Mouse (Mus musculus): ENCODE measurements around the gene Otop3.

Otop3 gene

GRCm38 (mm10) chr11:115318245-115319027, 16.1 kb upstream of the Otop3 start:
- DNase-seq (ENCODE audit: low read depth) = no peak

GRCm38 (mm10) chr11:115319704-115320383, 14.7 kb upstream of the Otop3 start:
- DNase-seq (ENCODE audit: low read depth) = no peak

GRCm38 (mm10) chr11:115321906-115322693, 12.4 kb upstream of the Otop3 start, which contains the start of gene Ush1g:
Gene Ush1g (minus strand): TSS chr11:115322041.
- DNase-seq (ENCODE audit: low read depth) = peak; percentile 81

GRCm38 (mm10) chr11:115323354-115323753, 11.2 kb upstream of the Otop3 start:
- no peak for DNase-seq (ENCODE audit: low read depth)

- no peak for DNase-seq (ENCODE audit: low read depth)
These were observed 7.8 kb upstream of the Otop3 start for GRCm38 (mm10) chr11:115326730-115327129.

- no peak for DNase-seq (ENCODE audit: low read depth)
These were observed 5.2 kb upstream of the Otop3 start for GRCm38 (mm10) chr11:115329339-115329738.

- no peak for DNase-seq (ENCODE audit: low read depth)
These were observed 692 bp downstream of the Otop3 start for GRCm38 (mm10) chr11:115335223-115335622.

DNA sequence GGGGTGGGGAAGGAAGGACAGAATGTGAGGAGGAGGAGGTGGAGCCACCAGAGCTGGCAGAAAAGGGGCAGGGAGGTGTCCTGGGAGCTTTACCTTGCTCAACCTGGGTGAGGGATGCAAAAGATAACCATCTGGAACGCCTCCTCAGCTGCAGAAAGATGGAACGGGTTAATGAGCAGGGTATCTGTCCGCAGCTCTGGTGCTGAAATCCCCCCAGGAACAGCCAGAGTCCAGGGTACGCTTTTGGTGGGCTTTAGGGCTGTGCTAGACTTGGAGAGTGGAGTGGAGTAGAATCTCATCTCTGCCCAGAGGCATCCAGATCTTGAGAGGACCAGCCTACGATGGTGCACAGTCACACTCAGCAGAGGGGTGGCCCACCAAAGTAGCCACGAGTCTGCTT, 1.6 kb downstream of the Otop3 start:
- DNase-seq (ENCODE audit: low read depth) = no peak

GRCm38 (mm10) chr11:115337350-115337749, 2.8 kb downstream of the Otop3 start:
- DNase-seq (ENCODE audit: low read depth) = no peak

DNA sequence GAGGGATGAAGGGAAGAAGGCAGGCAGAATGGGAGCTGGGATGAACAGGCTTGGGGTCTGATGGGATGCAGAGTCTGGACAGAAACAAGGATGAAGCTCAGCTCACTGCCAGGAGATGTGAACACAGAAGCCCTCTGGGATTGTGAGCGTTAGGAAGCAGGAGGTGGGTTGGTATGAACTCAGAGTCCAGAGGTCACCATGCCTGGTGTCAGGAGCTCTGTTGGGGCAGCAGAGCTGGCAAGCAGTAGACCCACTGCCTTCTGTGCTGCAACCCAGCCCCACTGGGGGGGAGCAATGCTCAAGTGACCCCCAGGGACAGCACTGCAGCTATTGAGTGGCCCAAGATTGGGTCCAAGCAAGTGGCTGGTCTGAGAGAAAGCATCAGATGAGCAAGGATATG, 3.3 kb downstream of the Otop3 start:
- DNase-seq (ENCODE audit: low read depth) = no peak

DNA sequence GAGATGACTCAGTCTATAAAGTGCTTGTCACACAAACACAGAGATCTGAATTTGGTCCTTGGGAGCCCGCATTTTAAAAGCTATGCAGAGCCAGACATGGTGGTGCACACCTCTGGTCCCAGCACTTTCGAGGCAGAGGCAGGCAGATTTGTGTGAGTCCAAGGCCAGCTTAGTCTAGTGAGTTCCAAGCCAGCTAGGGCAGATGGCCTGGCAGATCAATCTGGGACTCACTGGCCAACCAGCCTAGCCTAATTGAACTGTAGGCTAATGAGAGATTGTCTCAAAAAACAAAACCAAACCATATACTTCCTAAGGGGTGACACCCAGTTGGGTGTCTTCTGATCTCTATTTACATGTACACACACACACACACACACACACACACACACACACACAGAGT, 6.7 kb downstream of the Otop3 start:
- DNase-seq (ENCODE audit: low read depth) = no peak

GRCm38 (mm10) chr11:115341866-115342265, 7.3 kb downstream of the Otop3 start:
- no peak for DNase-seq (ENCODE audit: low read depth)

DNA sequence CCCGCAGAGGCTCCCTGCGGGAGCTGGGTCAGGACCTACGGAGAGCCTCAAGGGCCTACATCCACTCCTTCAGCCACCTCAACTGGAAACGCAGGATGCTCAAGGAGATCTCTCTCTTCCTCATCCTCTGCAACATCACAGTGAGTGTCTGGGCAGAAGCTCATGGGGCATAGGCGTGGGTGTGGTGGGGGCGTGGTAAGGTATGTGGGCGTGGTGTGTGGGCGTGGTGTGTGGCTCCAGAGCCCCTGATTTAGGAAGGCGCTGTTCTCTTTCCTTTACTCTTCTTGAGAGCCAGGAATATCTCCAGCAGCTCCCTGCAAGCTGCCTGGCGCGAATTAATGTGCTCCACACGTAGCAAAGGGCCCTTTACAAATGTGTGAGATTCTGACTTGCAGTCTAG, 10.4 kb downstream of the Otop3 start:
- no peak for DNase-seq (ENCODE audit: low read depth)

DNA sequence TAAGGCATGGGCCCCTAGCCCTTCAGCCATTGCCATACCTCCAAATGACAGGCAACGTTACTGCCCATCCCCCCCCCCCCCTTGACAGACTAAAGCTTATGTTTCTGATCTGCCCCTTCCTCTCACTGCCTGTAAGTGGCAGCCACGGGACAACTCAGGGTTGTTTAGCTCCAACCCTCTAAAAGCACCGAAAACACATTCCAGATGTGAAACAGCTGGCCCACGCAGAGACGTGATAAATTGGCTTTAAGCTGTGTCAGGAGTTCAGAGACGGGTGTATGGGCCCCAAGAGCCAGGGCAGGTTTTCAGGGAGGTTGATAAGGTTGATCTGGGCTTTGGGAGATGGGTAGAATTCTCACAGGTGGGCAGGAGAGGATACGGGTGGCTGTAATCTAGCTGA, 11.0 kb downstream of the Otop3 start:
- DNase-seq (ENCODE audit: low read depth) = peak; percentile 77

GRCm38 (mm10) chr11:115348681-115349248, 14.2 kb downstream of the Otop3 start:
- DNase-seq (ENCODE audit: low read depth) = no peak

DNA sequence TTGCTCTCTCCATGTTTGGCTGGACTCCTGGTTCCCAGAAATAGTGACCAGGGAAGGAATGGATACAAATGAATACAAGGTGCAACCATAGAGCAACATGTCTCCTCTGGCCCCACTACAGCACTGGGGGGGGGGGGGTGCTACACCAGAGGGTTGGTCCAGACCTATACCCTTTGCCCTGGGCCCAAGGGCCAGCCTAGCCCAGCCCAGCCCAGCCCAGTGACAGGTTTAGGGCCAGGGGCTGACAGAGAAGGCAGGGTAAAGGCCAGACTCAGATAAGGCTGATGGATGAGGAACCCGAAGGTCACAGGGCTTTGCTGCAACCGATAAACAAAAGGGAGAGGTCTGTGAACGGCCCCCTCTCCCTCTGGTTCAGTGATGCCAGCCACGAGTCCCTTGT, 15.4 kb downstream of the Otop3 start:
- no peak for DNase-seq (ENCODE audit: low read depth)

GRCm38 (mm10) chr11:115353375-115353774, 18.8 kb downstream of the Otop3 start:
- no peak for DNase-seq (ENCODE audit: low read depth)

- DNase-seq (ENCODE audit: low read depth) = peak; percentile 94
These were observed 19.7 kb downstream of the Otop3 start for GRCm38 (mm10) chr11:115354183-115354582.

GRCm38 (mm10) chr11:115358468-115358867, 23.9 kb downstream of the Otop3 start:
- DNase-seq (ENCODE audit: low read depth) = peak; percentile 91

DNA sequence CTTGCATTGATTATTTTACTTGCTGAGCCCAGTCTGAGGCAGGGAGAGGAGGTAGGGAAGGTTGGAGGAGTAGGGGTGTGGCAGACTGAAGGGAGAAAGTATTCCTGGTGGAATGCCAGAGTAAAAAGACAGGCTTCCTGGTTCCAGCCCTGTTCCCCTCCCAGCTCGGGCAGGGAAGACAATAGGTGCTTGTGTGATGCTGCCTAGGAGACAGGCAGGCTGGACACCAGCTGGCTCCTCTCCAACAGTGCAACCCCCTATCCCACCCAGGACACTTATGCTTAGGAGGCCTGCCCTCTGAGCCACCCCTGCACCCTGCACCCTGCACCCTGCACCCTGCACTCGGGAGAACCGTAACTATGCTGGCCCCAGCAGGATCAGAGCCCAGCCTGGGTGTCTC, 24.8 kb downstream of the Otop3 start:
- DNase-seq (ENCODE audit: low read depth) = peak; percentile 35

DNA sequence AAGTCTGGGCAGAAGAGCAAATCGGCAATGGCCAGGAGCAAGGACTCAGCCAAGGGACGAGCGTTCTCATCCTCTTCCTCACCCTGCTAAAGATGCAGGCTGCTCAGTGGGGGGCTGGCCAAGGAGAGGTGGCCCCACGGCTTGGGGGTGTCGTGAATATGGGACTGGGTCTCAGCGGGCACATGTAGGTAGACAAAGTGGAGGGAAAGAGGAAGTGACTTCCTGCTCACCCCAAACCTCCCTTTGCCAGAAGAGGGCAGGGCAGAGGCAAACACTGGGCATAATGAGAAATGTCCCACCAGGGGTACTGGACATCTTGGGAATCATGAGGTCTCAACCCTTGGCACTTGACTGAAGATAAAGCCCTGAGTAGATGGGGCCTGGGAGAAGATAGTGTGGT, 25.2 kb downstream of the Otop3 start:
- no peak for DNase-seq (ENCODE audit: low read depth)

DNA sequence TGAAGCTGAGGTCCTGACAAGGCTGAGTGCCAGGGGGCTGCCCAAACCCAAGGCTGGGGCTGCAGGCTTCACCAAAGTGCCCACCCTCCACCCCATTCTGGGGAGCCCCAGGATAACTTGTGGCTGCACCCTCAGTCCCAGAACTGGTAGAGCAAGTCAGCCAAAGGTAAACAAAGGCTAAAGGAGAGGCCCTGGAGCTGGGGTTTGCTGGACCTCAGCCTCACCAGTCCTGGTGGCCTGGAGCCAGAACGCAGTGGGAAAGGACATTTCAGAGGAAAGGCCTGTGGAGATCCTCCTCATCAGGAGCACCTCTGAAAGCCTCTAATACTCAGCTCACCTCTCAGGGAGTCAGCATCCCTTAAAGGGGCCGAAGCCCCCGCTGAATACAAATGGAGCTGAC, 29.6 kb downstream of the Otop3 start:
- DNase-seq (ENCODE audit: low read depth) = no peak

All from NIH3T3 (cell line).